Mouse (Mus musculus) cortical plate, adult 2 months (tissue): ENCODE data around the gene Cwc25. TPM values are rescaled to one million over a fixed set of nuclear protein-coding genes. Genes with fewer than 3 reads are reported as not detected.

ENCODE experiments used
- H3K27ac ChIP-seq: fragments of 200-500 bp; 2 replicates; pipeline ENCODE4 v1.5.1; 2012; ENCODE audit warnings: low read length, control low read depth, inconsistent platforms; ENCODE audit not compliant: insufficient read depth
- H3K4me1 ChIP-seq: fragments of 200-500 bp; 2 replicates; pipeline ENCODE4 v1.6.1; 2011; ENCODE audit warnings: low read length; ENCODE audit not compliant: control insufficient read depth, insufficient read depth
- H3K4me3 ChIP-seq: fragments of 200-500 bp; 2 replicates; pipeline ENCODE4 v1.5.1; 2011; ENCODE audit warnings: mild to moderate bottlenecking, low read length, control low read depth; ENCODE audit not compliant: insufficient read depth
- CTCF ChIP-seq: fragments of 200-500 bp; IDR thresholded peaks from 2 replicates; pipeline ENCODE4 v1.5.1; 2011; ENCODE audit warnings: mild to moderate bottlenecking, control low read depth, low read length; ENCODE audit not compliant: insufficient read depth; ENCODE audit errors: extremely low read depth
- POLR2A ChIP-seq: fragments of 200-500 bp; IDR thresholded peaks from 2 replicates; pipeline ENCODE4 v1.6.1; 2011; ENCODE audit warnings: mild to moderate bottlenecking, low read length, control low read depth; ENCODE audit not compliant: insufficient read depth; ENCODE audit errors: extremely low read depth
- polyA plus RNA-seq: library from polyadenylated mRNA; depleted of rRNA; stranded (reverse); fragments of >200 nt; gene quantifications from 2 replicates; pipeline ENCODE4 v1.2.3, GENCODE M21; 2012

Cwc25 gene
- polyA plus RNA-seq, 1 experiment, result 16.4 TPM

- TF ChIP-seq CTCF, result no peak
- TF ChIP-seq POLR2A, result peak; percentile 90
- peak within 1 kb of the TSS; percentile 57 for H3K4me3 ChIP-seq
- peaks cover 4% of the 10 kb centered on the region; the same call in 1 of the 2 replicates for H3K4me1 ChIP-seq
- no peak within 1 kb of the TSS for H3K27ac ChIP-seq
Measured at GRCm38 (mm10) chr11:97703039-97703826, 63.1 kb downstream of the Cwc25 start, which contains the start of gene Psmb3. Psmb3 (plus strand) TSS chr11:97703399.

- no peak overlapping the region for H3K27ac ChIP-seq
- TF ChIP-seq POLR2A, result peak; percentile 61; the same call in 1 of the 2 replicates
- TF ChIP-seq CTCF, result no peak
- H3K4me1 ChIP-seq, result peaks cover 6% of the 10 kb centered on the region; the same call in 1 of the 2 replicates
- peak overlapping the region; percentile 57 for H3K4me3 ChIP-seq
Measured at GRCm38 (mm10) chr11:97702393-97702745, 64.0 kb downstream of the Cwc25 start.

- no peak for TF ChIP-seq POLR2A
- no peak for TF ChIP-seq CTCF
- no peak overlapping the region for H3K27ac ChIP-seq
Measured at GRCm38 (mm10) chr11:97701581-97702392, 64.6 kb downstream of the Cwc25 start.

GRCm38 (mm10) chr11:97700746-97701580 lies 65.4 kb downstream of the Cwc25 start:
- H3K27ac ChIP-seq, result peak overlapping the region; percentile 70; the same call in 1 of the 2 replicates
- no peak for TF ChIP-seq CTCF
- TF ChIP-seq POLR2A, result 0 out of 2 replicates have a peak, but pooled peaks have one; percentile 3
- peak overlapping the region; percentile 91 for H3K4me3 ChIP-seq
- H3K4me1 ChIP-seq, result peaks cover 8% of the 10 kb centered on the region

More at GRCm38 (mm10) chr11:97701581-97702392, 64.6 kb downstream of the Cwc25 start:
- H3K4me1 ChIP-seq, result peaks cover 6% of the 10 kb centered on the region; the same call in 1 of the 2 replicates
- H3K4me3 ChIP-seq, result peak overlapping the region; percentile 57; the same call in 1 of the 2 replicates

GRCm38 (mm10) chr11:97700003-97700745 lies 66.2 kb downstream of the Cwc25 start, which contains the start of gene Pcgf2:
Pcgf2 (minus strand) TSS chr11:97700497.
- peaks cover 9% of the 10 kb centered on the region for H3K4me1 ChIP-seq
- peak within 1 kb of the TSS; percentile 70 for H3K27ac ChIP-seq
- TF ChIP-seq POLR2A, result 0 out of 2 replicates have a peak, but pooled peaks have one; percentile 2
- no peak for TF ChIP-seq CTCF
- peak within 1 kb of the TSS; percentile 91 for H3K4me3 ChIP-seq

- Histone ChIP-seq H3K27ac (peak overlapping the region; percentile 70), H3K4me1 (peaks cover 10% of the 10 kb centered on the region), H3K4me3 (peak overlapping the region; percentile 91)
- peak; percentile 93 for TF ChIP-seq POLR2A
- TF ChIP-seq CTCF, result no peak
Measured at GRCm38 (mm10) chr11:97699626-97700002, 66.7 kb downstream of the Cwc25 start.

- TF ChIP-seq POLR2A, result no peak
- TF ChIP-seq CTCF, result no peak
- peaks cover 8% of the 10 kb centered on the region for H3K4me1 ChIP-seq
- peak overlapping the region; percentile 91 for H3K4me3 ChIP-seq
- H3K27ac ChIP-seq, result peak overlapping the region; percentile 24
Measured at GRCm38 (mm10) chr11:97698741-97699611, 67.4 kb downstream of the Cwc25 start.

- peak overlapping the region; percentile 91 for H3K4me3 ChIP-seq
- H3K4me1 ChIP-seq, result peaks cover 7% of the 10 kb centered on the region
- TF ChIP-seq CTCF (no peak), POLR2A (no peak)
- no peak overlapping the region for H3K27ac ChIP-seq
Measured at GRCm38 (mm10) chr11:97697891-97698529, 68.3 kb downstream of the Cwc25 start.
